Mouse (Mus musculus): ENCODE results near the gene Slc38a8.

DNA sequence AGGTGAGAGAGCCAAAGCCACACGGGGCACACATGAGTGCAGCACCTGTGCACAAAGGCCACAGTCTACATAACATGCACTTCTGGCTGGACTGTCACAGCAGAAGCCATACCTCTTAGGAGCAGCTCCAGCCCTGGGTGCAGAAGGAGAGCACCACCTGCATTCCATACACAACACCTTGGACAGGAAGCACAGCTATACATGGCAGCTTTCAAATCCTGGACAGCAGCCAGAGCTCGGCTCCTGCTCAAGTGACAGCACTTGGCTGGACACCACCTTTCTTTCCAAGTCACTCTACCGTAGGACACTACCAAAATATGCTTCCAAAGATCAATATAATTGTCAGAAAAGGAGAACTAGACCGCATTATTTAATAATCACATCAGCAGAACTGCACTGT lies 11.9 kb upstream of the Slc38a8 start:
- TF ChIP-seq GATA1 (IDR thresholded peaks at IDR 0.05; ENCODE audit: borderline replicate concordance, low read length) (no peak), FLI1 (IDR thresholded peaks at IDR 0.05; ENCODE audit: low read length) (no peak)

All from megakaryocyte, embryonic 14.5 days (primary cell).